Mouse (Mus musculus): Measurements from ENCODE around the gene Prkag2.

GRCm38 (mm10) chr5:24876653-24877052, 223.8 kb downstream of the Prkag2 start:
- TF ChIP-seq CTCF (IDR thresholded peaks at IDR 0.05; ENCODE audit: low read depth, low read length) (no peak), POLR2AphosphoS5 (IDR thresholded peaks at IDR 0.05; ENCODE audit: insufficient replicate concordance, low read depth, low read length) (no peak)

Measured in G1E (cell line).